Mouse (Mus musculus): ENCODE measurements around the gene Taok3.

GRCm38 (mm10) chr5:117258276-117258675 lies 138.3 kb downstream of the Taok3 start:
- TF ChIP-seq CTCF (IDR thresholded peaks at IDR 0.05; ENCODE audit: low read depth), result no peak
- TF ChIP-seq EP300 (IDR thresholded peaks at IDR 0.05; ENCODE audit: low read depth), result no peak
